Mouse (Mus musculus): ENCODE results near the gene Capzb.

Gene Capzb

GRCm38 (mm10) chr4:139302241-139302640, 109.5 kb downstream of the Capzb start:
- DNase-seq (ENCODE audit: extremely low read depth, low read depth, low spot score) = no peak

GRCm38 (mm10) chr4:139305521-139305920, 112.8 kb downstream of the Capzb start:
- DNase-seq (ENCODE audit: extremely low read depth, low read depth, low spot score) = no peak

GRCm38 (mm10) chr4:139307916-139308315, 115.2 kb downstream of the Capzb start:
- no peak for DNase-seq (ENCODE audit: extremely low read depth, low read depth, low spot score)

GRCm38 (mm10) chr4:139309651-139310050, 117.0 kb downstream of the Capzb start:
- DNase-seq (ENCODE audit: extremely low read depth, low read depth, low spot score) = no peak

- peak; percentile 21 for DNase-seq (ENCODE audit: extremely low read depth, low read depth, low spot score)
Observed at GRCm38 (mm10) chr4:139310171-139310898, 117.6 kb downstream of the Capzb start, which contains the start of the genes Pqlc2 and Akr7a5. Pqlc2 (minus strand) TSS chr4:139310708. Akr7a5 (plus strand) TSS chr4:139310744.

- no peak for DNase-seq (ENCODE audit: extremely low read depth, low read depth, low spot score)
Observed at GRCm38 (mm10) chr4:139310899-139311701, 118.4 kb downstream of the Capzb start.

GRCm38 (mm10) chr4:139311707-139312106, 119.0 kb downstream of the Capzb start:
- DNase-seq (ENCODE audit: extremely low read depth, low read depth, low spot score) = no peak

GRCm38 (mm10) chr4:139312632-139313031, 119.9 kb downstream of the Capzb start:
- no peak for DNase-seq (ENCODE audit: extremely low read depth, low read depth, low spot score)

GRCm38 (mm10) chr4:139318449-139318848, 125.8 kb downstream of the Capzb start:
- DNase-seq (ENCODE audit: extremely low read depth, low read depth, low spot score) = no peak

- no peak for DNase-seq (ENCODE audit: extremely low read depth, low read depth, low spot score)
Observed at GRCm38 (mm10) chr4:139319740-139320139, 127.0 kb downstream of the Capzb start.

GRCm38 (mm10) chr4:139330605-139331004, 137.9 kb downstream of the Capzb start:
- DNase-seq (ENCODE audit: extremely low read depth, low read depth, low spot score) = no peak

- DNase-seq (ENCODE audit: extremely low read depth, low read depth, low spot score) = no peak
Observed at GRCm38 (mm10) chr4:139334631-139335295, 142.1 kb downstream of the Capzb start.

- no peak for DNase-seq (ENCODE audit: extremely low read depth, low read depth, low spot score)
Observed at GRCm38 (mm10) chr4:139335507-139335906, 142.8 kb downstream of the Capzb start.

- no peak for DNase-seq (ENCODE audit: extremely low read depth, low read depth, low spot score)
Observed at GRCm38 (mm10) chr4:139336822-139337483, 144.3 kb downstream of the Capzb start.

GRCm38 (mm10) chr4:139338145-139338544, 145.4 kb downstream of the Capzb start:
- DNase-seq (ENCODE audit: extremely low read depth, low read depth, low spot score) = no peak

- DNase-seq (ENCODE audit: extremely low read depth, low read depth, low spot score) = no peak
Observed at GRCm38 (mm10) chr4:139340835-139341234, 148.1 kb downstream of the Capzb start.

Data from fat pad, adult 2 months (tissue).